Mouse (Mus musculus) midbrain, embryonic 15.5 days (tissue): ENCODE data around the gene Rab22a. TPM values are rescaled to one million over a fixed set of nuclear protein-coding genes. Genes with fewer than 3 reads are reported as not detected.

Source experiments
- microRNA-seq: library from miRNA; unstranded; fragments of <30 nt; microRNA quantifications from one replicate; pipeline ENCODE4, GENCODE M21; 2016
- polyA plus RNA-seq: library from polyadenylated mRNA; unstranded; fragments of >200 nt; fragmentation: Nextera tagmentation; extraction: Ambion mirVana; gene quantifications from 2 replicates; pipeline ENCODE4 v1.2.1, GENCODE M21; 2015

Gene Rab22a
- polyA plus RNA-seq, 1 experiment from 2014 or later = 33.8 TPM

Small RNA genes within 50 kb of the gene (microRNA-seq; reads per million reads assigned to microRNA genes)
- not detected for gene Mir6340

Other genes with a start within 250 kb of the Rab22a start
- not detected in 2 replicates for gene 1700021F07Rik, start 137.2 kb upstream of the Rab22a start, polyA plus RNA-seq
- gene Ankrd60, start 81.4 kb upstream of the Rab22a start, polyA plus RNA-seq = not detected in 2 replicates
- gene 1700010B08Rik, start 59.7 kb downstream of the Rab22a start, polyA plus RNA-seq = 0.19 TPM in 1 of 2 replicates, not detected in the other
- 10.8 and 14.3 TPM in 2 replicates for gene Vapb, start 77.8 kb downstream of the Rab22a start, polyA plus RNA-seq